Mouse (Mus musculus) stomach, embryonic 16.5 days (tissue): Measurements from ENCODE around the gene Baz2a. TPM values are rescaled to one million over a fixed set of nuclear protein-coding genes. Genes with fewer than 3 reads are reported as not detected.

Source experiments
- ATAC-seq: fragments of 200-750 bp; cut with Nextera tagmentation; 2 replicates; pipeline ENCODE4 v1.8.0; 2017; ENCODE audit warnings: moderate number of reproducible peaks, moderate TSS enrichment; ENCODE audit not compliant: insufficient read depth, low FRiP score
- H3K27ac ChIP-seq: fragments of 300-500 bp; sonication (generic); 2 replicates; pipeline ENCODE4 v1.5.1; 2014; ENCODE audit warnings: low read length
- H3K27me3 ChIP-seq: fragments of 300-500 bp; sonication (generic); 2 replicates; pipeline ENCODE4 v1.6.1; 2014; ENCODE audit warnings: low read length, control low read depth, mixed read lengths; ENCODE audit not compliant: control insufficient read depth, insufficient read depth
- H3K36me3 ChIP-seq: fragments of 300-500 bp; sonication (generic); 2 replicates; pipeline ENCODE4 v1.6.1; 2014; ENCODE audit warnings: low read length; ENCODE audit not compliant: control insufficient read depth, insufficient read depth
- H3K4me1 ChIP-seq: fragments of 300-500 bp; sonication (generic); 2 replicates; pipeline ENCODE4 v1.6.1; 2014; ENCODE audit warnings: low read length, control low read depth, mixed read lengths; ENCODE audit not compliant: control insufficient read depth, insufficient read depth
- H3K4me2 ChIP-seq: fragments of 300-500 bp; sonication (generic); 2 replicates; pipeline ENCODE4 v1.6.1; 2014; ENCODE audit warnings: low read depth, low read length, mixed read lengths
- H3K4me3 ChIP-seq: fragments of 300-500 bp; sonication (generic); replicated peaks from 2 replicates; pipeline ENCODE4 v1.5.1; 2014; ENCODE audit warnings: mild to moderate bottlenecking, low read length
- H3K9ac ChIP-seq: fragments of 300-500 bp; sonication (generic); 2 replicates; pipeline ENCODE4 v1.6.1; 2014; ENCODE audit warnings: low read length
- H3K9me3 ChIP-seq: fragments of 300-500 bp; sonication (generic); replicated peaks from 2 replicates; pipeline ENCODE4 v1.6.1; 2016; ENCODE audit warnings: low read length, control low read depth; ENCODE audit not compliant: control insufficient read depth
- WGBS: fragments of 180-500 bp; shearing (Covaris S2); extraction: QIAGEN DNeasy Blood & Tissue Kit; methylation state at CpG from one replicate; pipeline ENCODE4 v1.1.7; 2014; 5-methylcytosine and 5-hydroxymethylcytosine counted together
- polyA plus RNA-seq: library from polyadenylated mRNA; unstranded; fragments of >200 nt; fragmentation: Nextera tagmentation; extraction: Ambion mirVana; gene quantifications from 2 replicates; pipeline ENCODE4 v1.2.1, GENCODE M21; 2015

Baz2a gene
- polyA plus RNA-seq, 1 experiment from 2014 or later: 8.3 TPM

DNA sequence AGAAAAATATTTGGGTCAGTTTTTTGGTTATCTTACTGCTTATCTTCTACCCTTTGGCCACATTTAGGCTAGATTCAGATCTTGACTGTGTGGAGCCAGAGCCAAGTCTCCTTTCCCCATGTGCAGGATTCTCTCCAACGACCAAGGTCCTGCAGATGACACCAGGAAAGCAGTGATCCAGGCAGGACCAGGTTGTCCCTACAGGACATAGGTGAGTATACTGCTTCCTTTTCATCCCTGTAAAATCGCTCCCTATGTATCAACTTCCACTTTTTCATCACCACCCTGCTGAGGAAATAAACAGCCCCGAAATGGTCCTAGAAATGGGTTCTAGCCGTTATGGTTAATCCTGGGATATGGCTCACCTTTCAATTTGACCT is 4.9 kb downstream of the Baz2a start:
- peaks cover 25% of the 10 kb centered on the region for H3K4me1 ChIP-seq

DNA sequence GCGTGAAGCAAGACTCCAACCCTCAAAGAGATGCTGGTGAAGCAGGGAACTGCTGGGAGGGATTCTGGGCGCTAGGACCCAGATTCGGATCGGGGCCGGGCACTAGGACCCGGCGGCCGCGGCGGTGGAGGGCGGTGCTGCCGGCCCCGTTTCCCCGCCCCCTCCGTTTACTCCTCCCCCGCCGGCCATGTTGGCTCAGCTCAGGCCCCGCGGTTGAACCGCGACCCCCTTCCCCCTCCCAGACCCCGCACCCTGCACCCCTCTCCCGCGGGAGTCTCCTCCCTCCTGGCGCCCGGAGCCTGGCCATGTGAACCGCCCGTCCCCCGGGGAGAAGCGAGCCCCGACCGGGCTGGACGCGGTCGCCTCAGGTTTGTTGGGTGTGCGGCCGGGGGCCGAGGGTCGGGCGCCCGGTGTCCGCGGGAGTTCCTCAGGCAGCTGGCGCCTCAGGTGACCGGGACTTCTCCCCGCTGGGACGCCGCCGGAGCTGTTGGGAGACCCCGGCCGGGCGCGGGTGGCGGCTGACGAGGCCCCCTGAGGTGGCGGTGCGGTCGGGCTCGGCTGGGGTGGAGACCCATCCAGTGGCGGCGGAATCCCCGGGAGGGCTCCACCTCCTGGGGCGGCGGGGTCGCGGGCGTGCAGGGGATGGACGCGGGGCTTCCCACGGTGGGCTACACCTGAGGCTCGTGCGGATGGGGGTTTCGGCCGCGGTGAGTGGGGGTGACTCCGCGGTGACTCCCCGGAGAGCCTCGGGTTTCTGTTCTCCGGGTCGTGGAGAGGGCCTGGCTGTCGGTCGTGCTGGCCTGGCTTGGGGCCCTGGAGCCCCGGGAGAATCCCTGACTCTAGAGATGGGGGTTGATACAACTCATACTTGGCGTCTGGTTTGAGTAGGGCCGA is 5.6 kb downstream of the Baz2a start:
- peaks cover 19% of the 10 kb centered on the region for H3K4me1 ChIP-seq
- under 1% methylated on average over 82 of the region's 86 CpGs for WGBS

More for the DNA sequence above, 4.9 kb downstream of the Baz2a start:
- Histone ChIP-seq H3K9ac (0 out of 2 replicates have a peak overlapping the region, but pooled peaks have one; percentile 9), H3K9me3 (no peaks in the 10 kb centered on the region), H3K27ac (no peak overlapping the region), H3K4me2 (peak overlapping the region; percentile 10; the same call in 1 of the 2 replicates), H3K27me3 (no peaks in the 10 kb centered on the region), H3K36me3 (no peaks in the 10 kb centered on the region), H3K4me3 (peak overlapping the region; percentile 97)
- ATAC-seq: no peak
- 23% methylated on average over 4 of the region's 4 CpGs for WGBS

DNA sequence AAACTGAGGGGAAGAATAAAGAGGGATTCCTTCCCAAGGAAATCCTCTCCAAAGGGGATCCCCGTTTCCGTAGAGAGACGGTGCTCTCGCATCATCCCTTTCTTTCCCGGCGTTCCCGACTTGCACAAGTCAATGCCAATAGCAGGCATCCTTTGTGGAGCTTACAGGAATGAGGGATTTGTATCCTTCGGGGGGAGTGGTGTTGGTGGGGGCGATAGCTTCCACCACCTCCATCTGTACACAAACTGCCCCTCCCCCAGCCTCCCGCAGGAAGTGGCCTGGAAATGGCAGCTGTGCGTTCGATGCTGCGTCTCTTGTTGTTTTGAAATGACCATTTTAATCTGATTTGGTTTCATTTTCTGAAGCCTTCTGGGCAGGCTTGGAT is 6.2 kb downstream of the Baz2a start:
- ATAC-seq: no peak
- H3K36me3 ChIP-seq: no peaks in the 10 kb centered on the region
- peak overlapping the region; percentile 44 for H3K27ac ChIP-seq
- WGBS: under 1% methylated on average over 13 of the region's 13 CpGs
- peak overlapping the region; percentile 94 for H3K9ac ChIP-seq
- H3K9me3 ChIP-seq: no peaks in the 10 kb centered on the region
- H3K4me3 ChIP-seq: peak overlapping the region; percentile 97
- peak overlapping the region; percentile 66 for H3K4me2 ChIP-seq
- no peaks in the 10 kb centered on the region for H3K27me3 ChIP-seq
- peaks cover 16% of the 10 kb centered on the region for H3K4me1 ChIP-seq

More for the DNA sequence above, 5.6 kb downstream of the Baz2a start:
- no peaks in the 10 kb centered on the region for H3K27me3 ChIP-seq
- ATAC-seq: peak; percentile 70
- peak overlapping the region; percentile 97 for H3K4me3 ChIP-seq
- peak overlapping the region; percentile 44 for H3K27ac ChIP-seq
- no peaks in the 10 kb centered on the region for H3K36me3 ChIP-seq
- H3K9me3 ChIP-seq: no peaks in the 10 kb centered on the region
- peak overlapping the region; percentile 94 for H3K9ac ChIP-seq
- peak overlapping the region; percentile 66 for H3K4me2 ChIP-seq

DNA sequence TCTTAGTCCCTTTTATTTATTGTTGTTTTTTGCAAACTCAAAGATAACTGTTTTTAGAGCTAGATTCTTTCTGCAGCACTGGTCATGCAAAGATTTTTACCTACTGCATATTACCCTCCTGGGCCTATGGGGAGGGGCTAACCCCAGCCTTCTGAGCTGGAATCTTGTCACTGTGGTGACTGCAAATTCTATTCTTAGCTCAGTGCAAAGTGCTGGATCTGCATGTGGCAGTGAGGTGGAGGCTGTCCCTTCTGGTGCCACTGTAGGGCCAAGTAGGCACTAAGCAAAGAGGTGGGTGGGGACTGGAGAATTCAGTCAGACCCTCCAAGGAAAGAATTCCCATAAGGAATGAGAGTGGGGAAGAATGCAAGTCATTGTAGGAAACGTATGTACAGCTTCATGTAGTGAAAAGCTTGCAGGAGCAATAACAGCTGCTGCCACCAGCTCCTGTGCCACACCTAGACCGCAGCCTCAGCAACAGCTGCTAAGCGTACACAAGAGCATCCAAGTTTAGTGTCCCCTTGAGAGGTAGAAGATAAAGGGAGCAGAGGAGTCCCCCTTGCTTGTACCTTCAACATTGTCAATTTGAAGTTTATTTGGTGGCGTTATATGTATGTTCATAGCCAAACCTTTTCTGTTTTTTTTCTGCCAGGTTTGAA is 18.9 kb downstream of the Baz2a start:
- no peaks in the 10 kb centered on the region for H3K9me3 ChIP-seq
- WGBS: 80% methylated on average over 4 of the region's 4 CpGs
- no peak overlapping the region for H3K4me2 ChIP-seq
- H3K4me1 ChIP-seq: no peaks in the 10 kb centered on the region
- H3K36me3 ChIP-seq: peaks cover 26% of the 10 kb centered on the region
- H3K27ac ChIP-seq: no peak overlapping the region
- ATAC-seq: no peak
- H3K9ac ChIP-seq: no peak overlapping the region
- no peaks in the 10 kb centered on the region for H3K27me3 ChIP-seq
- no peak overlapping the region for H3K4me3 ChIP-seq

DNA sequence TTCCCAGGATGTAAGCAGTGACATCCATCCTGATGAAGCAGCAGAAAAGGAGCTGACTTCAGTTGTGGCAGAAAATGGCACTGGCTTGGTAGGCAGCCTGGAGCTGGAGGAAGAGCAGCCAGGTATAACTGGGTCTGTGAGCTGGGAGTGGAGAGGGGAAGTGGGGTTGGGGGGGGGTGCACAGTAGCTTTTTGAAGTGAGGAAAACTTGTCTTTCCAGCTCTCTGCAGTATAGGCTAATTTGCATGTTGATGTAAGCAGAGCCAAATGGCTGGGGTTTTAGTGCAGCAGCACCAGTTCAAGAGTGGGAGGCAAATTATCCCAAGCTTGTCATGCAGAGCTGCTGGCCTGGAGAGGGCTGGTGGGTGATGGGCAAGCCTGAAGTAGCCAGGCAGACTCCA is 19.9 kb downstream of the Baz2a start:
- H3K36me3 ChIP-seq: peaks cover 31% of the 10 kb centered on the region
- ATAC-seq: no peak

DNA sequence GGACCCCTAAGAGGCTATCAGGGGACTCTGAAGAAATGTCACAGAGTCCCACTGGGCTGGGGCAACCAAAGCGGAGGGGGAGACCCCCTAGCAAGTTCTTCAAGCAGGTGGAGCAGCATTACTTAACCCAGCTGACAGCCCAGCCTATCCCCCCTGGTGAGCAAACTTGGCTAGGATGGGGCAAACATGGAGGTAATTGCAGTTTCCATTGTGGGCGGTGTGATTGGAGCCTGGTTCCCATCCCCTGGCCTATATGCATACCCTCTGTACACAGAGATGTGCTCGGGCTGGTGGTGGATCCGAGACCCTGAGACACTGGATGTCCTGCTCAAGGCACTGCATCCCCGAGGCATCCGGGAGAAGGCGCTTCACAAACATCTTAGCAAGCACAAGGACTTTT is 32.5 kb downstream of the Baz2a start:
- no peaks in the 10 kb centered on the region for H3K27me3 ChIP-seq
- ATAC-seq: no peak
- peaks cover 49% of the 10 kb centered on the region for H3K36me3 ChIP-seq
- no peak overlapping the region for H3K9ac ChIP-seq
- no peak overlapping the region for H3K4me3 ChIP-seq
- 90% methylated on average over 7 of the region's 7 CpGs for WGBS
- no peaks in the 10 kb centered on the region for H3K9me3 ChIP-seq
- no peak overlapping the region for H3K4me2 ChIP-seq
- no peaks in the 10 kb centered on the region for H3K4me1 ChIP-seq
- no peak overlapping the region for H3K27ac ChIP-seq

More for the DNA sequence above, 19.9 kb downstream of the Baz2a start:
- Histone ChIP-seq H3K4me2 (no peak overlapping the region), H3K27ac (no peak overlapping the region), H3K4me1 (no peaks in the 10 kb centered on the region), H3K9ac (no peak overlapping the region), H3K4me3 (no peak overlapping the region), H3K9me3 (no peaks in the 10 kb centered on the region), H3K27me3 (no peaks in the 10 kb centered on the region)

- no peak overlapping the region for H3K27ac ChIP-seq
- ATAC-seq: no peak
- H3K9ac ChIP-seq: no peak overlapping the region
- no peaks in the 10 kb centered on the region for H3K9me3 ChIP-seq
- peaks cover 41% of the 10 kb centered on the region for H3K36me3 ChIP-seq
- no peak overlapping the region for H3K4me3 ChIP-seq
- H3K4me1 ChIP-seq: no peaks in the 10 kb centered on the region
- 94% methylated on average over 9 of the region's 9 CpGs for WGBS
- no peak overlapping the region for H3K4me2 ChIP-seq
- no peaks in the 10 kb centered on the region for H3K27me3 ChIP-seq
Measured at GRCm38 (mm10) chr10:128124831-128125230, 33.5 kb downstream of the Baz2a start.

- H3K36me3 ChIP-seq: peaks cover 46% of the 10 kb centered on the region
- H3K9ac ChIP-seq: no peak overlapping the region
- WGBS: 90% methylated on average over 14 of the region's 14 CpGs
- H3K27ac ChIP-seq: no peak overlapping the region
- no peak overlapping the region for H3K4me3 ChIP-seq
- H3K27me3 ChIP-seq: no peaks in the 10 kb centered on the region
- no peaks in the 10 kb centered on the region for H3K9me3 ChIP-seq
- no peak overlapping the region for H3K4me2 ChIP-seq
- no peaks in the 10 kb centered on the region for H3K4me1 ChIP-seq
- ATAC-seq: no peak
Measured at GRCm38 (mm10) chr10:128125951-128126350, 34.6 kb downstream of the Baz2a start.

DNA sequence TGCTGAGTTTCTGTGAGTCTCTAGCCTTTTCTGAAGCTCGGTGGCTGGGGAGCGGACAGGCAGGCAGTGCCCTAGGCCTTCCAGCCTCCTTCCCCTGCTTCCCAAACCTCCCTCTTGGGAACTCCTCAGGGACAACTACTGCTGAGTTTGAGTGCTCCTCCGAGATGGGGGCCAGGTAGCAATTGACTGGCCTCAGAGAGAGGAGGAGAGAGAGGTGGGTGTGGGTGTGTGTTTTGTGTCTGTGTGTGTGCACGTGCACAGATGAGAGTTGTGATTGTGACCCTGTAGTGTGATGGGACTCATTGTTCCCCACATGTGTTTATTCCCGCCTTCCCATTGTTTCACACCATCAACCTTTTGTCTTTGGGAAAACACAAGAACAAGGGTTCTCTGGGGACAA is 36.1 kb downstream of the Baz2a start:
- no peaks in the 10 kb centered on the region for H3K9me3 ChIP-seq
- 71% methylated on average over 5 of the region's 5 CpGs for WGBS
- no peaks in the 10 kb centered on the region for H3K4me1 ChIP-seq
- no peak overlapping the region for H3K4me3 ChIP-seq
- no peak for ATAC-seq
- H3K27ac ChIP-seq: no peak overlapping the region
- H3K9ac ChIP-seq: no peak overlapping the region
- H3K4me2 ChIP-seq: no peak overlapping the region
- no peaks in the 10 kb centered on the region for H3K27me3 ChIP-seq
- H3K36me3 ChIP-seq: peaks cover 40% of the 10 kb centered on the region
